Mouse (Mus musculus) embryonic facial prominence, embryonic 13.5 days (tissue): ENCODE data around the gene Lrrc43. TPM values are rescaled to one million over a fixed set of nuclear protein-coding genes. Genes with fewer than 3 reads are reported as not detected.

ENCODE experiments used
- ATAC-seq: fragments of 200-750 bp; cut with Nextera tagmentation; 2 replicates; pipeline ENCODE4 v1.8.0; 2017; ENCODE audit warnings: low read depth; ENCODE audit not compliant: insufficient number of reproducible peaks, insufficient read depth, low FRiP score, low TSS enrichment
- H3K27ac ChIP-seq: fragments of 300-500 bp; sonication (generic); 2 replicates; pipeline ENCODE4 v1.5.1; 2015; ENCODE audit warnings: moderate library complexity, mild to moderate bottlenecking, inconsistent platforms
- H3K27me3 ChIP-seq: fragments of 300-500 bp; sonication (generic); 2 replicates; pipeline ENCODE4 v1.6.1; 2015; ENCODE audit warnings: mild to moderate bottlenecking, inconsistent platforms
- H3K36me3 ChIP-seq: fragments of 300-500 bp; sonication (generic); 2 replicates; pipeline ENCODE4 v1.6.1; 2015; ENCODE audit warnings: mild to moderate bottlenecking, inconsistent platforms
- H3K4me1 ChIP-seq: fragments of 300-500 bp; sonication (generic); 2 replicates; pipeline ENCODE4 v1.6.1; 2015; ENCODE audit warnings: inconsistent platforms
- H3K4me2 ChIP-seq: fragments of 300-500 bp; sonication (generic); 2 replicates; pipeline ENCODE4 v1.6.1; 2015; ENCODE audit warnings: moderate library complexity, mild to moderate bottlenecking, inconsistent platforms
- H3K4me3 ChIP-seq: fragments of 300-500 bp; sonication (generic); 2 replicates; pipeline ENCODE4 v1.5.1; 2015; ENCODE audit warnings: mild to moderate bottlenecking, inconsistent platforms
- H3K9ac ChIP-seq: fragments of 300-500 bp; sonication (generic); 2 replicates; pipeline ENCODE4 v1.6.1; 2015; ENCODE audit warnings: mild to moderate bottlenecking, inconsistent platforms
- H3K9me3 ChIP-seq: fragments of 300-500 bp; sonication (generic); 2 replicates; pipeline ENCODE4 v1.6.1; 2016; ENCODE audit warnings: inconsistent platforms
- WGBS: fragments of 180-500 bp; shearing (Covaris S2); methylation state at CpG from one replicate; pipeline ENCODE4 v1.1.7; 2015; ENCODE audit warnings: mixed read lengths; 5-methylcytosine and 5-hydroxymethylcytosine counted together
- polyA plus RNA-seq: library from polyadenylated mRNA; unstranded; fragments of >200 nt; fragmentation: Nextera tagmentation; extraction: Ambion mirVana; gene quantifications from 2 replicates; pipeline ENCODE4 v1.2.1, GENCODE M21; 2015

The Lrrc43 gene
- 0.12 TPM in 1 of 2 replicates, not detected in the other for polyA plus RNA-seq

DNA sequence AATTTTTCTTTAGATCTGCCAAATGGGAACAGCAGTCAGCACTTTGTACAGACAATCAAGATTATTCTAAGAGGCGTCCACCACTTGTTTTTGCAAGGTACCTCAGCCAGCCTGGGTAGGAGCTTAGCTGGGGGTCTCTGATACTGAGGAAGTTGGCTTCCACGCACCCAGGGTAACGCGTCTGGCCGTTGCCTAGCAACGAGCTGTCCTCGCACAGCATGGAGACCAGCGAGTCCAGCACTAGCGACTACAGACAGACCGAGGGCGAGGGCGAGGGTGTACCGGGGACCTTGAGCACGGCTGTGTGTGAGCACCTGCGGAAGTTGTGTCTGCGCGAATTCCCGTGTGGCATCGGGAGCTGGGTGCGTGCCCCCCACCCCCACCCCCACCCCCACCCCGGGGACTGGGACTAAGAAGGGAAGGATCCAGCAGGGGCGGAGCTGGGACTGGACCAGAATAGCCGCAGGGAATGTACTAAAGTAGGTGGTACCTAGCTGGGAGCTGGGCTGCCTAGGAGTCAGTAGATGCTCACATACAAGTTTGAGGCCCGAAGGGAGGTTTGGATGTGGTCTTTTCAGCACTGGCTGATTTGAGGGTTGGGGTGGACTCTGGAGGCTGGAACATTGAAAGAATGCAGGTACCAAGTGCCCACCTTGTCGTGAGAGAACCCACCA lies at the start of gene Lrrc43, which contains the start of gene Il31:
Lrrc43 (plus strand) TSS at position 194 of the 674 bp plus-strand sequence.
Il31 (minus strand) TSS at position 378 of the 674 bp plus-strand sequence.
- WGBS, result 10% methylated on average over 25 of the region's 25 CpGs
- H3K4me2 ChIP-seq, result peak within 1 kb of the TSS; percentile 52
- H3K9ac ChIP-seq, result no peak within 1 kb of the TSS
- no peaks in the 10 kb centered on the region for H3K36me3 ChIP-seq
- peaks cover 12% of the 10 kb centered on the region for H3K4me1 ChIP-seq
- H3K4me3 ChIP-seq, result peak within 1 kb of the TSS; percentile 20
- no peak for ATAC-seq
- peaks cover 9% of the 10 kb centered on the region; the same call in 1 of the 2 replicates for H3K27me3 ChIP-seq
- H3K9me3 ChIP-seq, result no peaks in the 10 kb centered on the region
- H3K27ac ChIP-seq, result no peak within 1 kb of the TSS

DNA sequence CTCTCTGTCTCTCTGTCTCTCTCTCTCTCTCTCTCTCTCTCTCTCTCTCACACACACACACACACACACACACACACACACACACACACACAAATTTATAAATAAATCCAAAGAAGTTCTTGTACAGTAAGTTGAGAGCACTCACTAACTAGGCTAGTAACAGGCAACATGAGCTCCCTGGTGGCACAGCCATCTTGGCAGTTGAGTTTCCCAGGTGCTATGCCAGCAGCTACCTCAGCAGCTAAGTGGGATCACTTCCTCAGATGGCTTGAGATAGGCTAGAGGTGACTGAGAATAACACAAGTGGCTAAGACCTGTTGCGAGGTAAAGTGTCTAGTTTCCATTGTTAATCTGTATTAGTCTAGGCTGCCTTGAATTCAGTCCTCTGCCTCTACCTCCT lies 49.8 kb upstream of the Lrrc43 start:
- H3K9me3 ChIP-seq, result no peaks in the 10 kb centered on the region
- WGBS, result 85% methylated on average over 1 of the region's 1 CpGs

DNA sequence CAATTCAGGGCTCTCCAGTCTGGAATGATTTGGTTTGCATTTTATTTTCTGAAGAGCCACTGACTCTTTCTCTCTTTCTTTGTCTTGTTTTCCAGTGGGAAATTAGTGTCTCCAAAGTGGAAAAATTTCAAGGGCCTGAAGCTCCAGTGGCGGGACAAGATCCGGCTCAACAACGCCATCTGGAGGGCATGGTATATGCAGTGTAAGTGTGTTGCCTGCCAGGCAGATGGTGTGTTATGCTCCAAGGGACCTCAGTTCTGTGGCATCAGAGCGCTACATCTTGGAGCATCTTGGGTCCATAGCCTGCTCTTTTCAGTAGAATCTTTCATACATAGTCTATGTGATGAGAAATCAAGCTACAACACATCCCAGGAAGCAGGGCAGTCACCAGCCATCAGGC lies 49.2 kb upstream of the Lrrc43 start:
- no peaks in the 10 kb centered on the region for H3K9me3 ChIP-seq
- H3K4me2 ChIP-seq, result no peak overlapping the region
- H3K9ac ChIP-seq, result no peak overlapping the region
- peaks cover 40% of the 10 kb centered on the region for H3K36me3 ChIP-seq
- WGBS, result 77% methylated on average over 4 of the region's 4 CpGs
- H3K27ac ChIP-seq, result no peak overlapping the region
- ATAC-seq, result no peak
- peaks cover 14% of the 10 kb centered on the region for H3K4me1 ChIP-seq
- no peak overlapping the region for H3K4me3 ChIP-seq
- H3K27me3 ChIP-seq, result no peaks in the 10 kb centered on the region

More for the DNA sequence above, 49.8 kb upstream of the Lrrc43 start:
- H3K27me3 ChIP-seq, result no peaks in the 10 kb centered on the region
- no peak overlapping the region for H3K4me2 ChIP-seq
- H3K4me3 ChIP-seq, result no peak overlapping the region
- H3K9ac ChIP-seq, result no peak overlapping the region
- ATAC-seq, result no peak
- H3K27ac ChIP-seq, result no peak overlapping the region
- peaks cover 34% of the 10 kb centered on the region for H3K36me3 ChIP-seq
- peaks cover 14% of the 10 kb centered on the region for H3K4me1 ChIP-seq

DNA sequence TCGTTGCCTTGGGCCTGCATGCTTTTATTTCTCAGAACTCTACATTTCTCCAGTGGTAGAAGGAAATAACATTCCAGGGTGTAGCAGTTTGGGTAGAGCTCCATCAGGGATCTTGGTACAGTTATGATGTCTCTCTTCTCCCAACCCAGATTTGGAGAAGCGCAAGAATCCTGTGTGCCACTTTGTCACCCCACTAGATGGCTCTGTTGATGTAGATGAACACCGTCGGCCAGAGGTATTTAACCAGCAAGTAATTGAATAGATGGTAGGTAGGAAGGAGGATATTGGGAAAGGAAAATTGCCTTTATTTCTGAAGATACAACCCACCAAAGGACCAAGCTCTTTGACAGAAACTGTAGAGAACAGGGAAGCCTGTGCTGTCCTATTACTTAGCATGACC lies 48.4 kb upstream of the Lrrc43 start:
- Histone ChIP-seq H3K9ac (no peak overlapping the region), H3K9me3 (no peaks in the 10 kb centered on the region), H3K4me2 (no peak overlapping the region), H3K36me3 (peaks cover 47% of the 10 kb centered on the region), H3K27ac (no peak overlapping the region), H3K4me1 (peaks cover 12% of the 10 kb centered on the region), H3K4me3 (no peak overlapping the region), H3K27me3 (no peaks in the 10 kb centered on the region)
- 59% methylated on average over 4 of the region's 4 CpGs for WGBS
- no peak for ATAC-seq

DNA sequence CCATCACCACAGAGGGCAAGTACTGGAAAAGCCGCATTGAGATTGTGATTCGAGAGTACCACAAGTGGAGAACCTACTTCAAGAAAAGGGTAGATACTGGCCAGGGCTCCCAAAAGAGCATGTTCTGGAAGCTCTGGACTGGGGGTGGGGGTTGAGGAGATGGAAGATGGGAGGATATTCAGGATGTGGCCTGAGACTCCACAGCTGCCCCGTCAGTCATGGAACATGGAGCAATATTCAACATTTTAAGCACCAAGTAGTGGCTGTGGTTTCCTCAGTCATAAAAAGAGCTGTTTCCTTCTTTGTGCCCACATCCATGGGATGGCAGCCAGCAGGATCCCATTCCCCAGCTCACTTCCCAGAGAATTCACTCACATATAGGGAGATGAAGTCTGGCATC lies 46.8 kb upstream of the Lrrc43 start:
- Histone ChIP-seq H3K4me1 (no peaks in the 10 kb centered on the region), H3K27me3 (no peaks in the 10 kb centered on the region), H3K9me3 (no peaks in the 10 kb centered on the region), H3K4me2 (no peak overlapping the region), H3K27ac (no peak overlapping the region), H3K9ac (no peak overlapping the region), H3K36me3 (peaks cover 58% of the 10 kb centered on the region), H3K4me3 (no peak overlapping the region)
- 91% methylated on average over 3 of the region's 3 CpGs for WGBS
- ATAC-seq, result no peak

DNA sequence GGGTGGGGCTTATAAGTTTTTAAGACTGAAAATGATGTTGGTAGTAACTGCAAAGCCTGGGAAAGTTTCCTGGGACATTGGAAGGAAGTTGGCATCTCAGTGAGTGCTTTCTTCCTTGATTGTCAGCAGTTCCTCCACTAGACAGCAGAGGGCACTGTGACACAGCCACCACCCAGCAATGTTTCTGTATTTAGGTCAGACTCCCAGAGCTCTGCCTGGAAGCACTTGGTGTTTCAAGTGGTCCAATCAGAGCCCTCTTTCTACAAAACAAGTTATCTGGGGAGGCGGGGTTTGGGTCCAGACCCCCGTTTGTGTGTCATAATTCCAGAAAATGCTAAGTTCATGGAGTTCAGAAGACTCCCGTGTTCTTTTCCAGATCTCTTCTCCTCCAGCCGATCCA lies 45.0 kb upstream of the Lrrc43 start:
- Histone ChIP-seq H3K4me1 (no peaks in the 10 kb centered on the region), H3K9me3 (no peaks in the 10 kb centered on the region), H3K36me3 (peaks cover 73% of the 10 kb centered on the region), H3K9ac (no peak overlapping the region), H3K4me3 (no peak overlapping the region), H3K27me3 (no peaks in the 10 kb centered on the region), H3K4me2 (no peak overlapping the region), H3K27ac (no peak overlapping the region)
- WGBS, result 47% methylated on average over 4 of the region's 4 CpGs
- no peak for ATAC-seq

DNA sequence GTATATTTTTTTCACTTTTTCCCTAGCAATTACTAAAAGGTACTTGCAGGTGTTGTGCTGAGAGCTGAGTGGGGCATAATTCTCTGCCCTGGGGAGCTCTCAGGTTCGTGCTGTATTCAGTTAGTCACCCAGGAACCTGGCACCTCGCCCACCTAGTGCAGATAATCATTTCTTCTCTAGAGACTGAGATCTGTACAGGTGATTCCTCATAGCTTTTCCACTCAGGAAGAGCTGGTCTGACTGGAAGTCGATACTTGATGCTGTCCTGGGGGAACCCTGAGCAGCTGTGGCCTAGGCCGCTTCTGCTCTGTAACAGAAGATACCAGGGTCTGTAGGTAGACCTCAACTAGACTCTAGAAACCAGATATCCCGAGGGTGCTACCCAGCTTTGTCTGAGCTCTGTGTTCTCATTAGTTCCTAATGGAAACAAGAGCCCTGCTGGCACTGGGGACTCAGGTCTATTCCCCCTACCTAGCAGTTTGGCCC lies 44.2 kb upstream of the Lrrc43 start:
- H3K36me3 ChIP-seq, result peaks cover 81% of the 10 kb centered on the region

DNA sequence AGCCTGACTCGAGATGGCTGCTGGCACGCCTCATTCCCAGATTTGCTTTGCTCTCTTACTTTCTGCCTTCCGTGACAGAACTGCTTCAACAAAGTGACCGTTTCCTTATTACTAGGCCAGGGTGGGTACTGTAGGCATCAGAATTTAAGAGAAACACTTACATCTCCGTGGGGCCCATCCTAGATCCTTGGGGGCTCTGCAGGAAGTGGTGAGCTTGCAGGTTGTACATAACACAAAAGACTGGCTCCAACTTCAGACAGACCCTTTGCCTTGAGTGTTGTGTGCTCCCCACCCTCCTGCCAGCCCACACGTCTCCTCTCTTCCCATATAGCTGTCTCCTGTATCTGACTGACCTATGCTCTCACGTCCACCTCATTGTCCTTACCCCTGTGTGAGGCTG lies 37.2 kb upstream of the Lrrc43 start:
- H3K36me3 ChIP-seq, result peaks cover 84% of the 10 kb centered on the region
- H3K4me3 ChIP-seq, result no peak overlapping the region
- no peaks in the 10 kb centered on the region for H3K27me3 ChIP-seq
- H3K9me3 ChIP-seq, result no peaks in the 10 kb centered on the region
- H3K9ac ChIP-seq, result no peak overlapping the region
- no peak overlapping the region for H3K27ac ChIP-seq
- no peak for ATAC-seq
- no peaks in the 10 kb centered on the region for H3K4me1 ChIP-seq
- WGBS, result 92% methylated on average over 7 of the region's 7 CpGs
- H3K4me2 ChIP-seq, result no peak overlapping the region

More for the DNA sequence above, 44.2 kb upstream of the Lrrc43 start:
- no peaks in the 10 kb centered on the region for H3K27me3 ChIP-seq
- WGBS, result 80% methylated on average over 5 of the region's 5 CpGs
- no peak for ATAC-seq
- no peak overlapping the region for H3K4me2 ChIP-seq
- no peaks in the 10 kb centered on the region for H3K9me3 ChIP-seq
- no peak overlapping the region for H3K9ac ChIP-seq
- H3K27ac ChIP-seq, result no peak overlapping the region
- H3K4me3 ChIP-seq, result no peak overlapping the region
- no peaks in the 10 kb centered on the region for H3K4me1 ChIP-seq

DNA sequence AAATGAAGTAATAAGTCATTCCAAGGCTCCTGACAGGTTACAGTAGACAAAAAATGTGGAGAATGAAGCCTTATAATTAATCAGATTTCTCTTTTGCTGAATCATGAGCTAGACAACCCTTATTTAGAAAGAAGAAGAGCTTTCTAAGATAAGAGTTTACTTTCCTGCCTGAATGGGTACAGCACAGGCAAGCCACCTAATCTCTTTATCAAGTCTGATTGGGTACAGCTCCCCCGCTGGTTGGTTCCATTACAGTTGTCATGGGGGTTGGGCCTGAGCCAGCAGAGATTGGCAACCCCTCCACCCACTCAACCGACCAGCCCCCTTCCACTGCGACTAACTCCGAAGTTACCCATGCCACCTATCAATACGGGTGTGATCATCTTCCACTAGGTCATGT lies 27.7 kb upstream of the Lrrc43 start:
- WGBS, result 53% methylated on average over 5 of the region's 5 CpGs
- Histone ChIP-seq H3K9ac (no peak overlapping the region), H3K27ac (no peak overlapping the region), H3K4me1 (peaks cover 3% of the 10 kb centered on the region; the same call in 1 of the 2 replicates), H3K27me3 (no peaks in the 10 kb centered on the region), H3K36me3 (peaks cover 4% of the 10 kb centered on the region; the same call in 1 of the 2 replicates), H3K4me3 (no peak overlapping the region), H3K9me3 (no peaks in the 10 kb centered on the region), H3K4me2 (no peak overlapping the region)
- no peak for ATAC-seq

DNA sequence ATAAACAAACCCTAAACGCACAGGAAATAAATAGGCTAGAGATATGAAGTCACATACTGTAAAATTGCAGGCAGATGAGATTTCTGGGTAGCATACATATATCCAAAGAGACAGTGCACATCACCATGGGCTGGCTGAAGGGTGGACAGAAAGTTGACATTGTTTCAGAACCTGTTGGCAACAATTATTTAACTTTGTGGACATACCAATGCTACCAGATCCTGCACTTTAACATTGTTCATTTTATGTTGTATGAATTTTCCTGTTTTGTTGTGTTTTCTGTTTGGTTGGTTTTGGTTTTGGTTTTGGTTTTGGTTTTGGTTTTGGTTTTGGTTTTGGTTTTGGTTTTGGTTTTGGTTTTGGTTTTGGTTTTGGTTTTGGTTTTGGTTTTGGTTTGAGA lies 24.5 kb upstream of the Lrrc43 start:
- Histone ChIP-seq H3K9ac (no peak overlapping the region), H3K36me3 (no peaks in the 10 kb centered on the region), H3K27me3 (no peaks in the 10 kb centered on the region), H3K4me1 (peaks cover 3% of the 10 kb centered on the region; the same call in 1 of the 2 replicates), H3K4me2 (no peak overlapping the region), H3K9me3 (no peaks in the 10 kb centered on the region), H3K27ac (no peak overlapping the region), H3K4me3 (no peak overlapping the region)
- no peak for ATAC-seq
- 96% methylated on average over 1 of the region's 1 CpGs for WGBS

DNA sequence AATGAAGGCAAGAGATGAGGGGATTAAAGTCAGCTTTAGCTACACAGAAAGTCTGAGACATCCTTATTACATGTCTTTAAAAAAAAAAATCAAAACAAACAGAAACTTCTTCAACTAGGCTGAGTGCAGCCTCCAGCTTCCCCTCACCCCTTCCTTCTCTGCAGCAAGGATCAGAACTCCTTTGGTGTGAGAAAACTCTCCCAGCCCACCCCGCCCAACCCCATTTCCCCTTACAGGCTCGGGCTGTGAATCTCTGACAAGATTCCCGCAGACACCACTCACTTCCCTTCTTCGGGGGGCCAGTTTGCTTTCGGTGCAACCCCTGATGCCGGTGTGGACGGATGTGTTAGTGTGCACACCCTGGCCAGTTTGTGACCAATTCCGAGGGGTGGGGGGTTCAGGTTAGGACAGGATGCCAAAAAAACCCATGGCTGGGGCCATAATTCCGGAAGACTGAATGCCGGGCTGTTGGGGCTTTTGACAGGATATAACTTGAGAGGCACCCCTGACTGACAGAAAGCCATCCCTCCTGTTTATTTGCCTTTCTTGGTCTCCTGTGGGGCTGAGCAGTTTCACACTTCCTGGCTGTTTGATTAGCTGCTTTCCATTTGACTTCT lies 18.2 kb upstream of the Lrrc43 start:
- H3K4me1 ChIP-seq, result no peaks in the 10 kb centered on the region
- no peak overlapping the region for H3K4me3 ChIP-seq
- no peak for ATAC-seq
- peak overlapping the region; percentile 32; the same call in 1 of the 2 replicates for H3K9ac ChIP-seq
- no peaks in the 10 kb centered on the region for H3K27me3 ChIP-seq
- H3K27ac ChIP-seq, result no peak overlapping the region
- no peaks in the 10 kb centered on the region for H3K9me3 ChIP-seq
- H3K4me2 ChIP-seq, result no peak overlapping the region
- no peaks in the 10 kb centered on the region for H3K36me3 ChIP-seq
- WGBS, result 62% methylated on average over 10 of the region's 10 CpGs

DNA sequence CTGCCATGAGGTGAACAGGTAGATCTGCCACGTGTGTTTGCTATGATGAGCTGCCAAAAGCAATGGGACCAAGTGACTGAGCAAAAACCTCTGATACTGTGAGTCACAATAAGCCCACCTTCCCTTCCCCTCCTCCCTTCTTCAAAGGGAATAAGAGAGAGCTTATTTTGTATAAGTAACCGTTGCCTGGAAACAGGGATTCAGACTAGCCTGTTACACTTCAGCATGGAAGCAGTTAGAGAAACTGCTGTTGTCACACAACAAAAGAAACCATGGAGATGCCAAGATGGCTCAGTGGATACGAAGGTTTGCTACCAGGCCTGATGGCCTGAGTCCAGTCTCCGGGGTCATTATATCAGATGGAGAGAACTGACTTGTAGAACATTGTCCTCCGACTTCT lies 15.3 kb upstream of the Lrrc43 start:
- Histone ChIP-seq H3K9me3 (no peaks in the 10 kb centered on the region), H3K27me3 (no peaks in the 10 kb centered on the region), H3K4me2 (no peak overlapping the region), H3K36me3 (no peaks in the 10 kb centered on the region), H3K4me1 (no peaks in the 10 kb centered on the region), H3K27ac (no peak overlapping the region), H3K4me3 (no peak overlapping the region), H3K9ac (no peak overlapping the region)
- 83% methylated on average over 5 of the region's 5 CpGs for WGBS
- ATAC-seq, result no peak
